Comparison of ENCODE assay signal across 12 mouse cellular contexts in genomic region chr2:170550240-170550639, GRCm38 (mm10). TPM values are rescaled to one million over a fixed set of nuclear protein-coding genes. Genes with fewer than 3 reads are reported as not detected.
DNase-seq lines count a peak whose midpoint lies in the region; ATAC-seq lines count a peak whose summit lies in the region.
"Had no signal": no experiment of that assay in that cellular context is flagged by ENCODE, and none has a peak within 500 bp of the region (broad histone marks: within the 10 kb centered on the region; RNA-seq: fewer than 3 reads in every experiment).

No protein-coding gene starts in this region.

- 36% methylated on average over 5 of the region's 5 CpGs for WGBS in forebrain, embryonic 11.5 days
- WGBS in forebrain, embryonic 10.5 days, result 56% methylated on average over 5 of the region's 5 CpGs

- H3K4me1 ChIP-seq in forebrain, embryonic 11.5 days (replicated peaks; ENCODE audit: control insufficient read depth, insufficient read depth, low read length), result peaks cover 6% of the 10 kb centered on the region
- peaks cover 70% of the 10 kb centered on the region for H3K4me1 ChIP-seq in forebrain, embryonic 10.5 days

- no peak overlapping the region for H3K4me3 ChIP-seq in forebrain, embryonic 11.5 days (ENCODE audit: low read depth, low read length)
- H3K4me3 ChIP-seq in forebrain, embryonic 10.5 days, result no peak overlapping the region

- peak overlapping the region; percentile 37; the same call in 1 of the 2 replicates for H3K27ac ChIP-seq in forebrain, embryonic 11.5 days (ENCODE audit: low read depth, low read length)
- no peak overlapping the region; the same call in 1 of the 2 replicates for H3K27ac ChIP-seq in forebrain, embryonic 10.5 days

- H3K4me2 ChIP-seq in forebrain, embryonic 11.5 days (ENCODE audit: low read depth, low read length, severe bottlenecking), result no peak overlapping the region

- ATAC-seq in forebrain, embryonic 11.5 days (replicated peaks; ENCODE audit: low FRiP score), result peak; percentile 46

- intact Hi-C loops in left cerebral cortex, postnatal 4 days (cut with DNase I), result no loop called here

- H3K36me3 ChIP-seq in forebrain, embryonic 11.5 days (ENCODE audit: control insufficient read depth, insufficient read depth, low read length), result no peaks in the 10 kb centered on the region
- H3K36me3 ChIP-seq in forebrain, embryonic 10.5 days (replicated peaks), result no peaks in the 10 kb centered on the region

- no peaks in the 10 kb centered on the region for H3K27me3 ChIP-seq in forebrain, embryonic 11.5 days (ENCODE audit: control insufficient read depth, insufficient read depth, low read length)
- peaks cover 21% of the 10 kb centered on the region for H3K27me3 ChIP-seq in forebrain, embryonic 10.5 days (ENCODE audit: poor library complexity, severe bottlenecking)

- no peaks in the 10 kb centered on the region for H3K9me3 ChIP-seq in forebrain, embryonic 11.5 days (ENCODE audit: control insufficient read depth, low read length)
- H3K9me3 ChIP-seq in forebrain, embryonic 10.5 days, result no peaks in the 10 kb centered on the region

- H3K9ac ChIP-seq in forebrain, embryonic 11.5 days (ENCODE audit: low read length), result no peak overlapping the region

- DNase-seq in forebrain, embryonic 11.5 days (ENCODE audit: low spot score), result no peak
- DNase-seq in forebrain, embryonic 10.5 days (ENCODE audit: extremely low spot score, low spot score), result no peak
- peak; percentile 3 for DNase-seq in layer of hippocampus, adult 9-10 months (ENCODE audit: low spot score)
- DNase-seq in layer of hippocampus, postnatal 36 days, result no peak
- DNase-seq in brain, adult 2 months (ENCODE audit: low read depth, low spot score), result peak; percentile 90
- DNase-seq in left cerebral cortex, postnatal 4 days, result peak; percentile 50
- no peak for DNase-seq in gastrocnemius, adult 8-10 months (ENCODE audit: low spot score in 2 of 2)
- DNase-seq in gastrocnemius, postnatal 4 days (ENCODE audit: low spot score in 2 of 2), result no peak
- DNase-seq: B cell, adult 2 months; thymus, postnatal 36 days had no signal

RNA-seq across cellular contexts. Expression of gene 4930470P17Rik, which starts 51.6 kb away (rescaled TPM):
- not detected in 2 replicates for polyA plus RNA-seq in forebrain, embryonic 11.5 days (2014; fragmentation: Nextera tagmentation; extraction: Ambion mirVana)
- not detected in 2 replicates for polyA plus RNA-seq in forebrain, embryonic 10.5 days (2016; fragmentation: Nextera tagmentation; extraction: Ambion mirVana)
- total RNA-seq in layer of hippocampus, postnatal 36 days (2021), result not detected
- not detected for total RNA-seq in left cerebral cortex, postnatal 4 days (2021)
- not detected for total RNA-seq in gastrocnemius, adult 8-10 months (2022)
- total RNA-seq in gastrocnemius, postnatal 4 days (2021), result not detected
- total RNA-seq: liver, adult 2 months had no signal
- polyA plus RNA-seq: liver, adult 2 months; neural tube, embryonic 11.5 days had no signal

RNA-seq across cellular contexts. Expression of gene Cyp24a1, which starts 53.3 kb away (rescaled TPM):
- 0.07 TPM in 1 of 2 replicates, not detected in the other for polyA plus RNA-seq in forebrain, embryonic 11.5 days (2014; fragmentation: Nextera tagmentation; extraction: Ambion mirVana)
- 0.05 TPM in 1 of 2 replicates, not detected in the other for polyA plus RNA-seq in forebrain, embryonic 10.5 days (2016; fragmentation: Nextera tagmentation; extraction: Ambion mirVana)
- not detected for total RNA-seq in layer of hippocampus, postnatal 36 days (2021)
- total RNA-seq in left cerebral cortex, postnatal 4 days (2021), result not detected
- not detected for total RNA-seq in gastrocnemius, adult 8-10 months (2022)
- total RNA-seq in gastrocnemius, postnatal 4 days (2021), result not detected
- total RNA-seq: liver, adult 2 months had no signal
- polyA plus RNA-seq: liver, adult 2 months; neural tube, embryonic 11.5 days had no signal

RNA-seq across cellular contexts. Expression of gene Pfdn4, which starts 54.0 kb away (rescaled TPM):
- polyA plus RNA-seq in forebrain, embryonic 11.5 days (2014; fragmentation: Nextera tagmentation; extraction: Ambion mirVana), result 105 and 130 TPM in 2 replicates
- polyA plus RNA-seq in forebrain, embryonic 10.5 days (2016; fragmentation: Nextera tagmentation; extraction: Ambion mirVana), result 94.0 and 98.9 TPM in 2 replicates
- total RNA-seq in layer of hippocampus, postnatal 36 days (2021), result 10 to 100 TPM; 31.0 to 31.7 TPM
- total RNA-seq in left cerebral cortex, postnatal 4 days (2021), result 10 to 100 TPM; 44.1 to 53.1 TPM
- total RNA-seq in gastrocnemius, adult 8-10 months (2022), result 10 to 100 TPM in 3 of 4 experiments, 1 to 10 TPM in 1; 8.3 to 15.2 (median 10.4) TPM
- total RNA-seq in gastrocnemius, postnatal 4 days (2021), result 10 to 100 TPM; 22.7 to 32.4 TPM

Comparison
In these comparisons a context has a peak if more than half of its experiments do, and no peak if none do; other contexts are left out.
1. DNase-seq: peak in layer of hippocampus, adult 9-10 months (single experiment), brain, adult 2 months (single experiment) and left cerebral cortex, postnatal 4 days (single experiment); none in forebrain, embryonic 11.5 days (single experiment), forebrain, embryonic 10.5 days (single experiment), layer of hippocampus, postnatal 36 days (0 of 2), gastrocnemius, adult 8-10 months (0 of 2) and gastrocnemius, postnatal 4 days (0 of 2).